Mouse (Mus musculus) macrophage (primary cell): ENCODE measurements at regions not wholly inside any gene's neighbourhood (a gene's known extent, or its start where the extent isn't known, plus 50 kb on each side); places are given as distances from the start of the nearest gene placed in this dataset.

Experiments used
- H3K27ac ChIP-seq: fragments of 350-480 bp; formaldehyde crosslinking; 2 replicates; pipeline ENCODE4 v1.9.0; 2021
- H3K36me3 ChIP-seq: fragments of 350-480 bp; formaldehyde crosslinking; 2 replicates; pipeline ENCODE4 v1.9.0; 2021; ENCODE audit errors: inconsistent target
- H3K4me3 ChIP-seq: fragments of 350-480 bp; formaldehyde crosslinking; 2 replicates; pipeline ENCODE4 v1.9.0; 2021; ENCODE audit errors: inconsistent target
- H3K79me2 ChIP-seq: fragments of 350-480 bp; formaldehyde crosslinking; 2 replicates; pipeline ENCODE4 v1.9.0; 2021; ENCODE audit errors: inconsistent target
- WGBS: methylation state at CpG from one replicate; pipeline ENCODE4 v1.1.7; 2026; ENCODE audit warnings: inconsistent platforms; ENCODE audit not compliant: missing documents; 5-methylcytosine and 5-hydroxymethylcytosine counted together

DNA sequence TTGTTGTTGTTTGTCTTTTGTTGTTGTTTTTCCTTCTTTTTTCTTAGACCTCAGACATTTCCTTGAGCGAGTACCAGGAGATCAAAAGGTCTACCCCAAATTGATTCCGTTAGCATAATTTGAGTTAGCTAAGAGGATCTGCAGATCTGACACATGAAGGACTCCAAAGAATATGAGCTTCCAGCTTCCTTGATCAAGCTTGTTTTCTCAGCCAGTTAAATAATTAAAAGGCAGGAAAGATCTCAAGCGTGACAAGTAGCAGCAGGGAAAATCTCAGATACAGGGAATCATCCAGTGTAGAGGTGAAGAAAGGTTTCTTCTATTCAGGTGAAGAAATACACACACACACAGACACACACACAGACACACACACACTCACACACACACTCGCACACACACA lies 636.7 kb downstream of the Zfp706 start:
- H3K79me2 ChIP-seq: no peaks in the 10 kb centered on the region
- 98% methylated on average over 4 of the region's 4 CpGs for WGBS

DNA sequence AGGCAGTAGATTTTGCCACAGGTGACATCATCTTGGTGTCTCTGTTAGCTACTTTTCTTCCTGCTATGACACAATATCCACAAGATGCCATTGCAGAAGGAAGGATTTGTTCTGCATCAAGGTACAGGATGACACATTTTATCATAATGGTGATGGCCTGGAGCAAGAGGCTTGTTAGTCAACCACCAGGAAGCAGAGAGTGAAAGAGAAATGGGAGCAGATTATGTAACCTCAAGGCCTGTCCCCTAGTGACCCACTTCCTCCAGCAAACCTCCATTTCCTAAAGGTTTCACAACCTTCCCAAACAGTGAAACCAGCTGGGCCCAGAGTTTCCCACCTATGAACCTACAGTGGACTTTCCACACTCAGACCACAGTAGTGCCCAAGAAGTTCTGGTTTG lies 640.3 kb downstream of the Zfp706 start:
- Histone ChIP-seq H3K4me3 (no peak overlapping the region), H3K27ac (no peak overlapping the region), H3K36me3 (no peaks in the 10 kb centered on the region)

More for the DNA sequence above, 636.7 kb downstream of the Zfp706 start:
- Histone ChIP-seq H3K27ac (no peak overlapping the region), H3K36me3 (no peaks in the 10 kb centered on the region), H3K4me3 (no peak overlapping the region)

DNA sequence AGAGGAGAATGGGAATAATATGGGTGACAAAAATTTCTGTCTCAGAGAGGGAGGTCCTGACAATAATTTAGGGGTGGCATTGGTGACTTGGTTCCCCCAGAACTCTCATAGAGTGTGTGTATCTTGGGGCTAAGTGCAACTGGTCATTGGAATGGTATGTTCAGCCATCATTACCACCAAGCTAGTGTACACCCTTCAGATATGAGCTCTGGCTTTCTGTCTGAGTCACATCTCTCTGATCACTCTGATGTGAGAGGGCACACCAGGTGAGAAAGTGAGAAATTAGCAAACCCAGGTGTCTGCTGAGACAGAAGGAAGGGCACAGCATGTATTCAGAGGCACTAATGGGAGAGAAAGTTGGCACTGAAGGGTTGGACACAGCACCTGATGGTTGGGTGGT lies 642.8 kb downstream of the Zfp706 start:
- no peak overlapping the region for H3K27ac ChIP-seq
- no peak overlapping the region for H3K4me3 ChIP-seq
- H3K79me2 ChIP-seq: no peaks in the 10 kb centered on the region
- H3K36me3 ChIP-seq: no peaks in the 10 kb centered on the region

More for the DNA sequence above, 640.3 kb downstream of the Zfp706 start:
- H3K79me2 ChIP-seq: no peaks in the 10 kb centered on the region

DNA sequence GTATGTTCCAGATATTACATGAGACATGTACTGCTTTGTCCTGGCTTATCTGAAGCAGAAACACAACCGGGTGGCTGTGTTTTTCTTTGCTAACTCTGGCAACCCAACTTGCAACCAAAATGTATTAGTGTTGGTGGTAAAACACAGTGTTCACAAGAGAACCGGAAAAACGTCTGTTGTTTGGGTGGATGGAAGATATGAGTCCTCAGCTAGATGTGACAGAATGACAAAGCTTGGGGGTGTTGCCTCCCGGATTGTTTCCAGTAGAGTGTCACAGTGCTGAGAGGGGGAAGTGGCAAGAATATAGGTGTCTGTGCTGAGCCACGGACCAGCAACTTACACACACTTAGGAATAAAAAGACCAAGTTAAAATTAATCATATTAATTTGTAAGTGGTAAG lies 643.5 kb downstream of the Zfp706 start:
- H3K4me3 ChIP-seq: no peak overlapping the region

DNA sequence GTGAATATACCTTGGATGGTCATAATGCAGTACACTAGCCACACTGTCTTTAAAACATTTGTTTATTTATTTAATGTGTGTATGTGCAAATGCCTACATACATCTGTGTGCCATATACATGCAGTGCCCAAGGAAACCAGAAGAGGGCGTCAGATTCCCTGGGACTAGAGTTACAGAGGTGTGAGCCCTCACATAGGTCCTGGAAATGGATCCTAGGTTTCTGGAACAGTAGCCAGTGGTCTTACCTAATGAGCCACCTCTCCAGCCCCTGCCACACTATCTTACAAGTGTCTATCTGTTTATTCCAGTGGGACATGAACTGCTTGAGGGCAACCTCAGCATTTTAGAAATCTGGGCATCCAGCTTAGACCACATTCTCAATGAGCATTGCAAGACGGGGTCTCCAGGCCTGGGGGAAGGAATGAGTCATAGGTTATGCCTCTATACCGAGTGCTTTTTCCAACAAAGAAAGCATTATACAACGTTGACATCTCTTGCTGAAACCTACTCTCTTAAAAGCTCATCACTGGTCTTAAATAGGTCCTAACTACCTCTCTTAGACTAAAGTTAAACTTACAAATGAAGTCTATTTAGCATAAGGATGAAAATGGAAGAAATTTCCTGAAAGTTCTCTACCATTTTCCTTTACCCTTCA lies 644.5 kb downstream of the Zfp706 start:
- H3K79me2 ChIP-seq: no peaks in the 10 kb centered on the region
- H3K27ac ChIP-seq: no peak overlapping the region
- no peaks in the 10 kb centered on the region for H3K36me3 ChIP-seq
- 83% methylated on average over 4 of the region's 4 CpGs for WGBS
- no peak overlapping the region for H3K4me3 ChIP-seq

More for the DNA sequence above, 643.5 kb downstream of the Zfp706 start:
- H3K27ac ChIP-seq: no peak overlapping the region
- H3K36me3 ChIP-seq: no peaks in the 10 kb centered on the region
- no peaks in the 10 kb centered on the region for H3K79me2 ChIP-seq
- 65% methylated on average over 5 of the region's 5 CpGs for WGBS

DNA sequence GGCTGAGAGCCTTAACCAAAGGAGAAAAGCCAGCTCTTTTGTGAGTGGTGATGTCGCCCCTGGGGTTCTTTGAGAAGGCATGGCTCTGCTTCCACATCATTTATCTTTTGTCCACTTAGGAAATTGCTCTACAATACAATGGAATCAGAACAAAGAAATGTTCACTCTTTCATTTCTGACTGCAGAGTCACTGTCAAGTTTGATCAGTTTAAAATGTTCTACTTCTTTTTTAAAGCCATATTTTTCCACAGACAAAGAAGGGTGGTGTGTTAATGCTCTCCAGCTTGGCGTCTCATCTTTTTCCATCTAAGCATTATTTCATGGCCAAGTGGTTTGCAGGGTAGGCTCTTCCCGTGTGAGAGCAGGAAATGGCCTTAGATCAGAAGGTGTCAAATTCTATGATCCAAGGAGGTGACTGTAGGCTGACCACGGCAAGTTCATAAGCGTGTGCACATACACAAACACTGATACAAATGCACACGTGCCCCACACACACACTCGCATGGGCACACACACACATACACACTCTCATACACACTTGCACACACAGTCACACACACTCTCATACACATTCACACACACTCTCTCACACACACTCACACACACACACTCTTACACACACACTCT lies 645.9 kb downstream of the Zfp706 start:
- Histone ChIP-seq H3K79me2 (no peaks in the 10 kb centered on the region), H3K4me3 (no peak overlapping the region), H3K27ac (no peak overlapping the region), H3K36me3 (no peaks in the 10 kb centered on the region)
- 50% methylated on average over 7 of the region's 7 CpGs for WGBS

DNA sequence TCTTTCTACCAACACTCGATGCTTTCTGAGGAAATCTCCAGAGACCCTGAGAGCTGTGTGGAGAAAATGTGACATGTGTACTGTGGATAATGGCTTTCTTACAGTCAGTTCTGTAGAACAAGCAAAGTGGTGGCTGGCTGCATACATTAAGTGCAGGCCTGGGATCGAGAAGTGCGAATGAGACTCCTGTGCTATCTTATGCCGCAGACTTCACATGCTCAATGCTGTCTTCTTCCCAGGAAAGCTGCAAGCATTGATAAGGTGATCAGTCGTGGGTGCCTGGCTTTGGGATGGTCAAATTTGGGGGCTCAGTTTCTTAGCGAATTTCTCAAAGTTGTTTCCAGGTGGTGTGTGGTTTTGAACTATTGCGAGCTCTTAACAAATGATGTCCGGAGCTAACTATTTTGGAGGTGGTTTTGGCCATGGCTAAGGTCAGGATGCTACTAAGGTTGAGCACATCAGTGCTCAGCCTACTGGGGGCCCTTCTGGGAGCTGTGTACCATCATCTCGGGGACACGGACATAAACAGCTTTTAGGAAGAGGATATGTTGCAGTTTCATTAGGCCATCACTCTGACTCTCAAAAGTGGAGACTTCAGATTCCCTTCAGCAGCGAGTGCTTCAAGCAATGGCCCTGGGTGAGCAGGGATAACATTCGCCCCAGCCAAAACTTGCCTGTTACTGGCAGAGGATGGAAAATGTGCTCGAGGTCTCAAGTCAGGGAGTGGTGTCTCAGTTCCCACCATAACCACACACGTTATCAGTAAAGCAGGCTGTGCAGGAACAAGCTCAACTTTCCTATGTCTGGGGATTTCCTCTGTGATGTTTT lies 646.7 kb downstream of the Zfp706 start:
- WGBS: 58% methylated on average over 14 of the region's 14 CpGs
- Histone ChIP-seq H3K4me3 (no peak overlapping the region), H3K79me2 (no peaks in the 10 kb centered on the region), H3K36me3 (no peaks in the 10 kb centered on the region), H3K27ac (no peak overlapping the region)

DNA sequence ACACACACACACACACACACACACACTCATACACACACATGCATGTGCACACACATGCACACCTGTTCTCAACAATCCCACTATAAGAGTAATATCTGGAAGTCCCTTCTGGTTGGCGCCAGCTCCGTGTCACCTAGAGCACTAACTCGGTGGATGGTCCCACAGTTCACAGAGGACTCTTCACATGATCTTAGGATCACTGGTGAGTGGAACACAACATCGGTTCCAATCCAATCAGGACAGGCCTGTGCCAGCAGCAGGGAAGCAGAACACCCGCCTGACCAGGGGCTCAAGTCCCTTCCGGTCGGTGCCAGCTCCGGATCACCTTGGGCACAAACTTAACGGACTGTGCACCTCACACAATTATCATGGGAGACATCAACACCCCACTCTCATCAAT lies 651.7 kb downstream of the Zfp706 start:
- H3K27ac ChIP-seq: no peak overlapping the region
- H3K36me3 ChIP-seq: no peaks in the 10 kb centered on the region
- WGBS: 92% methylated on average over 9 of the region's 9 CpGs
- no peak overlapping the region for H3K4me3 ChIP-seq
- no peaks in the 10 kb centered on the region for H3K79me2 ChIP-seq

DNA sequence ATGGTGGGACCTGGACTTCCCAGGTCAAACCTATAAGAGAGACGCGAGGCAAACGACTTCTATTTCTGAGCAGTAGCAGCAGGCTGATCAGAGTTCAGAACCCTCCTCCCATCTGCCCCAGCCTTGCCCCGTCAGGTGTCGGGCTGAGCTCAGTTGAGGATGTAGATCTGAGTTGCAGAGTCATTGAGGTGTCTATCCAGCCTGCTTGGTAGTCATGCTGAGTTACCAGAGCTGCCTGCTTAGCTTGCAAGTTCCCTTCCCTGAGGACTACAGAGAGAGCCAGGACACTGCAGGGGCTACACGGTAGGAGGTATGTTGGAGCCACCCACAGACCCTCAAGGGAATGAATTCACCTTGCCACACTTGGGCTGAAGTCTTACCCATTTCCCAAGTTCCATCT lies 653.0 kb downstream of the Zfp706 start:
- no peak overlapping the region for H3K4me3 ChIP-seq
- H3K36me3 ChIP-seq: no peaks in the 10 kb centered on the region
- 54% methylated on average over 6 of the region's 6 CpGs for WGBS
- no peak overlapping the region for H3K27ac ChIP-seq
- no peaks in the 10 kb centered on the region for H3K79me2 ChIP-seq

DNA sequence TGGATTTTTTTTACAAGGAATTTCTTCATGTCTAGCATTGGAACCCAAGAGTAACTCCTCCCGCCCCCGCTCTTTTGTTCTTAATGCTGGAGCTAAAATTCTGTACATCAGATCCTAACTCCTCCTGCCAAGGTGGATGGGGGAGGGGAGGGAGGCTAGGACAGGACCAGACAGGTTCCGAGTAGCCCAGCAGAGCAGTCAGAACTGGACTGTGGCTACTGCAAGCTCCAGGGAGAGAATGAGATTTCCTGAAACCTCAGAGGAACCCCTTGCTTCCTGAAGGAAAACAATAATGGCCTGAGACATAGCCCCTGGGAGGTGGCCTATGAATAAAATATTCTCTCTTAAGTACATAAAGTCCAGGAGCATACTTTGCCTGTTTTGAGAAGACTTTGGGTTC lies 653.8 kb downstream of the Zfp706 start:
- Histone ChIP-seq H3K36me3 (no peaks in the 10 kb centered on the region), H3K79me2 (no peaks in the 10 kb centered on the region), H3K27ac (no peak overlapping the region), H3K4me3 (no peak overlapping the region)
- WGBS: 92% methylated on average over 3 of the region's 3 CpGs

DNA sequence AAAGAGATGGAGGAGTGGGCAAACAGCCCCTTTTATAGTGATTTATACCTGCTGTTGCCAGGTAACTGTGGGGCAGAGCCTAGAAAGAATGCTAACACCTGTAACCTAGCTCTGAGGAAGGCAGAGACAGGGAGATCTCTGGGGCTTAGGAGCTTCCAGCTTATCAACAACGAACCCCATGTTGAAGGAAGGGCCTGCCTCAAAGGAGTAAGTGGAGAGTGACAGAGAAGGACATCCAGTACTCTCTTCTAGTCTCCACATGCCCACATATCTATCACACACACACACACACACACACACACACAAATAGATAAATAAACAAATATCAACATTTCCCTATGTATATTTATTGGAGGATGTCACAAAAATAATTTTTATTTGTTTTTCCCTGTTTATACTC lies 654.6 kb downstream of the Zfp706 start:
- Histone ChIP-seq H3K4me3 (no peak overlapping the region), H3K79me2 (no peaks in the 10 kb centered on the region), H3K36me3 (no peaks in the 10 kb centered on the region), H3K27ac (no peak overlapping the region)
- 100% methylated on average over 1 of the region's 1 CpGs for WGBS

DNA sequence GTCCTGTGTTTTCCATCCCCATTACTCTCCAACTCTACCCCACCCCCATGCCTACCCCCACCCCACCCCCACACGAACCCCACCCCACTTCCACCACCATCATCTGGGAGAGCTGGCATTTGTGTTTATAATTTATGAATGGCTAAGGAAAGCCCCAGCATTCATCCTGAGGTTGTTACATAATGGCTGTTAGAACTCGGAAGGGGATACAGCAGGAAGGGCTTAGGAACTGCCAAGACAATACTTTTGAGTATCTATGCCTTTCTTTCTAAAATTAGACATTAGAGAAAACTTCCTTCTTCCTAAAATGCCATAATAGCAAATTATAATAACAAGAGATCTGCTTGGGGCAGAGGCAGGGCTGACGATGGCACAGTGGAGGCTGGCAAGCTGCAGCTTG lies 655.9 kb downstream of the Zfp706 start:
- H3K27ac ChIP-seq: peak overlapping the region; percentile 34
- no peaks in the 10 kb centered on the region for H3K36me3 ChIP-seq
- 17% methylated on average over 2 of the region's 3 CpGs for WGBS
- H3K79me2 ChIP-seq: no peaks in the 10 kb centered on the region
- no peak overlapping the region for H3K4me3 ChIP-seq

DNA sequence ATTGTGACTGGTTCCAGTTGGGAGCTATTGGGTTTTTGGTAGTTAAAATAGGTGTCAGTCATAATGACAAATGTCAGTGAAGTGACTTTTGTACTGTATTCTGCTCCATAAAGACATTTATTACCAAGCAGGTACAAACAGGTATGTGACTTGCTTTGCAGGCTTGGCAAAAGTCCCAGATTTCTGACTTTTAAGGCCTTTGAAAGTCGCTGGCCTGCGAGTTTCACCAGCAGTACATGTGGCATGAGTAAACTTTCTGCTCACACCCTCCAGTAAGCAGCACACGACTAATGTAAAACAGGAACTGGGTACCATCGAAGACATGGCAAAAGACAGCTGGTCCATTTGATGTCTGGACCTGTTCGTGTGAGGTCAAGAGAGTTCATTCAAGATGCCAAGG lies 659.2 kb downstream of the Zfp706 start:
- Histone ChIP-seq H3K79me2 (no peaks in the 10 kb centered on the region), H3K4me3 (no peak overlapping the region)
- WGBS: 84% methylated on average over 5 of the region's 5 CpGs

DNA sequence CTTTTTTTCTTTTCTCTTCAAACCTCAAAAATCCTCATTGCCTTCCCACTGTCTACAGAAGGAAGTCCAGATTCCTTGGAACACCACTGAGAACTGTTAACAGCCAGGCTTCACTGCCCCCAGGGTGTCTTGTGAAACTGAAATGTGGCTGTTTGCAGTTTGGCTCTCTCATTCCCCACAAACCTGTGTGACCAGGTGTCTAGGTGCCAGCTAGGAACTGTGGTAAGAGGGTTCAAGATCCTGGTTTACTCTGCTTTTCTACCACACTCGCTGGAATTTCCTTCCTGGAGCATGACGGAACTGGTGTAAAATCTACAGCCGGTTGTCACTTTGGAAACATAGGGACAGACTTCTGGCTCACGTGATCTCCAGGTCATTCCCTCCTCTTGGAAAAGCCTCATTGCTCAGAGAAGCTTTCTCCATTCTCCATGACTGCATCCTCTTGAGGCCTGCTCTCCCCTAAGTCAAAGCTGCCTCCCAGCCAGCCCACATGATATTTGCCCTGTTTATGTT lies 660.2 kb downstream of the Zfp706 start:
- Histone ChIP-seq H3K79me2 (no peaks in the 10 kb centered on the region), H3K27ac (no peak overlapping the region), H3K36me3 (no peaks in the 10 kb centered on the region), H3K4me3 (no peak overlapping the region)
- 89% methylated on average over 4 of the region's 4 CpGs for WGBS

More for the DNA sequence above, 659.2 kb downstream of the Zfp706 start:
- no peaks in the 10 kb centered on the region for H3K36me3 ChIP-seq
- H3K27ac ChIP-seq: no peak overlapping the region

DNA sequence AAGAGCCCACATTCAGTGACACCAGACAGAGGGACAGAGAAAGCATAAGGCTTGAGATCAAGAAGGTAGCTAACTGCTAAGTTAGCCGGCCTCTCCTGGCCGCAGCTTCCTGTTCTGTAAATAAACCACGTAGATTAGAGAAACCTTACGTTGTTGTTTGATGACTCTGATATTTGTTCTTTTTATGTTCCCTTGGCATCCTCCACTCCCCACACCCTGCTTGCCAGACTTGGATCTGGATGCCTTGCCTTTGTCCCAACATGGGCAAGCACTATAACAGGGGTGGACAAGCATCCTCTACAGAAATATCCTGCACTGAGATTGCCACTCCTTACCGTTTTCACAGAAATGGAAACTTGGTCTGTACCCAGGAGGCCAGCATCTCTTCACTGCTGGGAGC lies 661.4 kb downstream of the Zfp706 start:
- WGBS: 30% methylated on average over 5 of the region's 5 CpGs
- H3K27ac ChIP-seq: no peak overlapping the region

More for the DNA sequence above, 661.4 kb downstream of the Zfp706 start:
- Histone ChIP-seq H3K79me2 (no peaks in the 10 kb centered on the region), H3K4me3 (no peak overlapping the region), H3K36me3 (no peaks in the 10 kb centered on the region)
